Mouse (Mus musculus) forebrain, embryonic 16.5 days (tissue): ENCODE measurements at regions not wholly inside any gene's neighbourhood (a gene's known extent, or its start where the extent isn't known, plus 50 kb on each side); places are given as distances from the start of the nearest gene placed in this dataset.

Experiments
- ATAC-seq: fragments of 200-750 bp; cut with Nextera tagmentation; 2 replicates; pipeline ENCODE4 v1.8.0; 2017; ENCODE audit warnings: mild to moderate bottlenecking, moderate library complexity
- H3K27ac ChIP-seq: fragments of 300-500 bp; sonication (generic); 2 replicates; pipeline ENCODE4 v1.5.1; 2014; ENCODE audit warnings: low read length, control low read depth
- H3K27me3 ChIP-seq: fragments of 300-500 bp; sonication (generic); replicated peaks from 2 replicates; pipeline ENCODE4 v1.6.1; 2014; ENCODE audit warnings: low read length; ENCODE audit not compliant: control insufficient read depth, insufficient read depth
- H3K36me3 ChIP-seq: fragments of 300-500 bp; sonication (generic); 2 replicates; pipeline ENCODE4 v1.6.1; 2014; ENCODE audit not compliant: control insufficient read depth, insufficient read depth
- H3K4me1 ChIP-seq: fragments of 300-500 bp; sonication (generic); replicated peaks from 2 replicates; pipeline ENCODE4 v1.6.1; 2014; ENCODE audit warnings: low read length; ENCODE audit not compliant: control insufficient read depth, insufficient read depth
- H3K4me2 ChIP-seq: fragments of 300-500 bp; sonication (generic); 2 replicates; pipeline ENCODE4 v1.6.1; 2014; ENCODE audit warnings: mild to moderate bottlenecking, low read length, control low read depth
- H3K4me3 ChIP-seq: fragments of 300-500 bp; sonication (generic); replicated peaks from 2 replicates; pipeline ENCODE4 v1.5.1; 2014; ENCODE audit warnings: mild to moderate bottlenecking, low read length, control low read depth
- H3K9ac ChIP-seq: fragments of 300-500 bp; sonication (generic); replicated peaks from 2 replicates; pipeline ENCODE4 v1.6.1; 2014; ENCODE audit warnings: low read depth, low read length, control low read depth
- H3K9me3 ChIP-seq: fragments of 300-500 bp; sonication (generic); 2 replicates; pipeline ENCODE4 v1.6.1; 2016; ENCODE audit warnings: low read length; ENCODE audit not compliant: control insufficient read depth
- WGBS: fragments of 180-500 bp; shearing (Covaris S2); extraction: QIAGEN DNeasy Blood & Tissue Kit; methylation state at CpG from one replicate; pipeline ENCODE4 v1.1.7; 2014; 5-methylcytosine and 5-hydroxymethylcytosine counted together

GRCm38 (mm10) chr3:35334546-35334945 is 419.4 kb upstream of the Atp11b start:
- H3K27ac ChIP-seq: no peak overlapping the region
- ATAC-seq: no peak
- H3K9me3 ChIP-seq: no peaks in the 10 kb centered on the region
- H3K36me3 ChIP-seq: no peaks in the 10 kb centered on the region
- H3K27me3 ChIP-seq: no peaks in the 10 kb centered on the region
- 12% methylated on average over 3 of the region's 3 CpGs for WGBS
- no peak overlapping the region for H3K4me3 ChIP-seq
- H3K4me2 ChIP-seq: no peak overlapping the region
- peaks cover 20% of the 10 kb centered on the region for H3K4me1 ChIP-seq
- no peak overlapping the region for H3K9ac ChIP-seq

- 10% methylated on average over 5 of the region's 5 CpGs for WGBS
- H3K9me3 ChIP-seq: no peaks in the 10 kb centered on the region
- H3K36me3 ChIP-seq: no peaks in the 10 kb centered on the region
- H3K4me2 ChIP-seq: no peak overlapping the region
- H3K4me1 ChIP-seq: peaks cover 25% of the 10 kb centered on the region
- H3K4me3 ChIP-seq: no peak overlapping the region
- H3K9ac ChIP-seq: no peak overlapping the region
- 0 out of 2 replicates have a peak overlapping the region, but pooled peaks have one; percentile 1 for H3K27ac ChIP-seq
- H3K27me3 ChIP-seq: no peaks in the 10 kb centered on the region
- ATAC-seq: no peak
Measured at GRCm38 (mm10) chr3:35335837-35336236, 418.1 kb upstream of the Atp11b start.

- WGBS: 0% methylated on average over 10 of the region's 10 CpGs
- H3K4me3 ChIP-seq: peak overlapping the region; percentile 39
- peak; percentile 34 for ATAC-seq
- peak overlapping the region; percentile 52 for H3K9ac ChIP-seq
- H3K4me1 ChIP-seq: peaks cover 21% of the 10 kb centered on the region
- no peaks in the 10 kb centered on the region for H3K27me3 ChIP-seq
- no peaks in the 10 kb centered on the region for H3K9me3 ChIP-seq
- peak overlapping the region; percentile 73 for H3K4me2 ChIP-seq
- H3K27ac ChIP-seq: peak overlapping the region; percentile 90
- H3K36me3 ChIP-seq: no peaks in the 10 kb centered on the region
Measured at GRCm38 (mm10) chr3:35340525-35340924, 413.4 kb upstream of the Atp11b start.

GRCm38 (mm10) chr3:35340935-35341800 is 412.7 kb upstream of the Atp11b start:
- Histone ChIP-seq H3K4me1 (peaks cover 20% of the 10 kb centered on the region), H3K36me3 (no peaks in the 10 kb centered on the region), H3K27ac (peak overlapping the region; percentile 90), H3K27me3 (no peaks in the 10 kb centered on the region), H3K9ac (peak overlapping the region; percentile 52), H3K9me3 (no peaks in the 10 kb centered on the region), H3K4me2 (peak overlapping the region; percentile 73), H3K4me3 (peak overlapping the region; percentile 39)
- peak; percentile 93 for ATAC-seq
- under 1% methylated on average over 22 of the region's 22 CpGs for WGBS

GRCm38 (mm10) chr3:35341840-35342239 is 412.1 kb upstream of the Atp11b start:
- H3K9me3 ChIP-seq: no peaks in the 10 kb centered on the region
- H3K27me3 ChIP-seq: no peaks in the 10 kb centered on the region
- no peak overlapping the region for H3K4me3 ChIP-seq
- peak overlapping the region; percentile 90 for H3K27ac ChIP-seq
- H3K9ac ChIP-seq: no peak overlapping the region
- H3K4me1 ChIP-seq: peaks cover 20% of the 10 kb centered on the region
- H3K4me2 ChIP-seq: peak overlapping the region; percentile 73
- H3K36me3 ChIP-seq: no peaks in the 10 kb centered on the region
- ATAC-seq: no peak
- 1% methylated on average over 9 of the region's 9 CpGs for WGBS

GRCm38 (mm10) chr3:35342584-35342983 is 411.3 kb upstream of the Atp11b start:
- H3K27me3 ChIP-seq: no peaks in the 10 kb centered on the region
- WGBS: 32% methylated on average over 4 of the region's 4 CpGs
- H3K9ac ChIP-seq: no peak overlapping the region
- no peak overlapping the region for H3K4me3 ChIP-seq
- peaks cover 20% of the 10 kb centered on the region for H3K4me1 ChIP-seq
- peak overlapping the region; percentile 90; the same call in 1 of the 2 replicates for H3K27ac ChIP-seq
- no peaks in the 10 kb centered on the region for H3K36me3 ChIP-seq
- H3K4me2 ChIP-seq: no peak overlapping the region
- ATAC-seq: no peak
- H3K9me3 ChIP-seq: no peaks in the 10 kb centered on the region

- H3K4me2 ChIP-seq: no peak overlapping the region
- peaks cover 20% of the 10 kb centered on the region for H3K4me1 ChIP-seq
- H3K27me3 ChIP-seq: no peaks in the 10 kb centered on the region
- H3K36me3 ChIP-seq: no peaks in the 10 kb centered on the region
- H3K27ac ChIP-seq: no peak overlapping the region
- H3K9me3 ChIP-seq: no peaks in the 10 kb centered on the region
- no peak overlapping the region for H3K9ac ChIP-seq
- WGBS: 34% methylated on average over 5 of the region's 5 CpGs
- H3K4me3 ChIP-seq: no peak overlapping the region
- ATAC-seq: no peak
Measured at GRCm38 (mm10) chr3:35343936-35344335, 410.0 kb upstream of the Atp11b start.

- WGBS: 70% methylated on average over 7 of the region's 7 CpGs
- Histone ChIP-seq H3K4me1 (peaks cover 10% of the 10 kb centered on the region), H3K36me3 (no peaks in the 10 kb centered on the region), H3K9ac (no peak overlapping the region), H3K27ac (no peak overlapping the region), H3K27me3 (no peaks in the 10 kb centered on the region), H3K9me3 (no peaks in the 10 kb centered on the region), H3K4me2 (no peak overlapping the region), H3K4me3 (no peak overlapping the region)
- no peak for ATAC-seq
Measured at GRCm38 (mm10) chr3:35349114-35349513, 404.8 kb upstream of the Atp11b start.

- 83% methylated on average over 9 of the region's 9 CpGs for WGBS
- no peak overlapping the region for H3K27ac ChIP-seq
- H3K9me3 ChIP-seq: no peaks in the 10 kb centered on the region
- no peaks in the 10 kb centered on the region for H3K27me3 ChIP-seq
- no peak overlapping the region for H3K4me2 ChIP-seq
- ATAC-seq: peak; percentile 29; the same call in 1 of the 2 replicates
- no peaks in the 10 kb centered on the region for H3K36me3 ChIP-seq
- no peak overlapping the region for H3K4me3 ChIP-seq
- no peak overlapping the region for H3K9ac ChIP-seq
- peaks cover 12% of the 10 kb centered on the region for H3K4me1 ChIP-seq
Measured at GRCm38 (mm10) chr3:35353442-35353841, 400.5 kb upstream of the Atp11b start.
